Mouse (Mus musculus): Measurements from ENCODE around the gene Crybb2. TPM values are rescaled to one million over a fixed set of nuclear protein-coding genes. Genes with fewer than 3 reads are reported as not detected.

Gene Crybb2
- polyA plus RNA-seq, 1 experiment from 2014 or later = not detected

GRCm38 (mm10) chr5:113086439-113086838 lies 16.5 kb upstream of the Crybb2 start:
- Histone ChIP-seq H3K36me3 (ENCODE audit: control insufficient read depth, insufficient read depth, low read length) (peaks cover under 1% of the 10 kb centered on the region; the same call in 1 of the 2 replicates), H3K9ac (ENCODE audit: low read depth, low read length) (no peak overlapping the region), H3K4me2 (replicated peaks; ENCODE audit: low read depth, low read length) (no peak overlapping the region), H3K4me1 (ENCODE audit: control insufficient read depth, insufficient read depth, low read length) (peaks cover 7% of the 10 kb centered on the region; the same call in 1 of the 2 replicates), H3K4me3 (ENCODE audit: low read length) (no peak overlapping the region), H3K9me3 (ENCODE audit: control insufficient read depth, low read length) (0 out of 2 replicates have a peak, but pooled peaks cover 2% of the 10 kb centered on the region), H3K27me3 (ENCODE audit: control insufficient read depth, insufficient read depth, low read length) (no peaks in the 10 kb centered on the region), H3K27ac (ENCODE audit: low read depth, low read length) (no peak overlapping the region)
- no peak for ATAC-seq (ENCODE audit: low FRiP score, low TSS enrichment)
- whole genome bisulfite sequencing = 78% methylated on average over 12 of the region's 12 CpGs

- Histone ChIP-seq H3K9me3 (ENCODE audit: control insufficient read depth, low read length) (0 out of 2 replicates have a peak, but pooled peaks cover 2% of the 10 kb centered on the region), H3K27me3 (ENCODE audit: control insufficient read depth, insufficient read depth, low read length) (no peaks in the 10 kb centered on the region), H3K36me3 (ENCODE audit: control insufficient read depth, insufficient read depth, low read length) (no peaks in the 10 kb centered on the region; the same call in 1 of the 2 replicates), H3K4me2 (replicated peaks; ENCODE audit: low read depth, low read length) (no peak overlapping the region), H3K9ac (ENCODE audit: low read depth, low read length) (no peak overlapping the region), H3K27ac (ENCODE audit: low read depth, low read length) (no peak overlapping the region), H3K4me3 (ENCODE audit: low read length) (no peak overlapping the region), H3K4me1 (ENCODE audit: control insufficient read depth, insufficient read depth, low read length) (peaks cover 7% of the 10 kb centered on the region; the same call in 1 of the 2 replicates)
- no peak for ATAC-seq (ENCODE audit: low FRiP score, low TSS enrichment)
- 58% methylated on average over 2 of the region's 2 CpGs for WGBS
These were observed 16.0 kb upstream of the Crybb2 start for GRCm38 (mm10) chr5:113085931-113086330.

- Histone ChIP-seq H3K9me3 (ENCODE audit: control insufficient read depth, low read length) (0 out of 2 replicates have a peak, but pooled peaks cover 2% of the 10 kb centered on the region), H3K36me3 (ENCODE audit: control insufficient read depth, insufficient read depth, low read length) (no peaks in the 10 kb centered on the region), H3K27ac (ENCODE audit: low read depth, low read length) (no peak overlapping the region), H3K9ac (ENCODE audit: low read depth, low read length) (no peak overlapping the region), H3K4me2 (replicated peaks; ENCODE audit: low read depth, low read length) (no peak overlapping the region), H3K27me3 (ENCODE audit: control insufficient read depth, insufficient read depth, low read length) (no peaks in the 10 kb centered on the region), H3K4me1 (ENCODE audit: control insufficient read depth, insufficient read depth, low read length) (0 out of 2 replicates have a peak, but pooled peaks cover 2% of the 10 kb centered on the region), H3K4me3 (ENCODE audit: low read length) (no peak overlapping the region)
- WGBS = 93% methylated on average over 2 of the region's 2 CpGs
- no peak for ATAC-seq (ENCODE audit: low FRiP score, low TSS enrichment)
These were observed 14.4 kb upstream of the Crybb2 start for GRCm38 (mm10) chr5:113084309-113084708.

- H3K27ac ChIP-seq (ENCODE audit: low read depth, low read length) = no peak overlapping the region
- 0 out of 2 replicates have a peak, but pooled peaks have one; percentile 30 for ATAC-seq (ENCODE audit: low FRiP score, low TSS enrichment)
- H3K27me3 ChIP-seq (ENCODE audit: control insufficient read depth, insufficient read depth, low read length) = no peaks in the 10 kb centered on the region
- H3K4me3 ChIP-seq (ENCODE audit: low read length) = no peak overlapping the region
- H3K4me1 ChIP-seq (ENCODE audit: control insufficient read depth, insufficient read depth, low read length) = 0 out of 2 replicates have a peak, but pooled peaks cover 2% of the 10 kb centered on the region
- H3K36me3 ChIP-seq (ENCODE audit: control insufficient read depth, insufficient read depth, low read length) = no peaks in the 10 kb centered on the region
- no peak overlapping the region for H3K4me2 ChIP-seq (replicated peaks; ENCODE audit: low read depth, low read length)
- 43% methylated on average over 19 of the region's 19 CpGs for WGBS
- H3K9me3 ChIP-seq (ENCODE audit: control insufficient read depth, low read length) = 0 out of 2 replicates have a peak, but pooled peaks cover 2% of the 10 kb centered on the region
- no peak overlapping the region for H3K9ac ChIP-seq (ENCODE audit: low read depth, low read length)
These were observed 12.6 kb upstream of the Crybb2 start for GRCm38 (mm10) chr5:113082356-113083168.

- WGBS = 79% methylated on average over 8 of the region's 8 CpGs
- H3K4me2 ChIP-seq (replicated peaks; ENCODE audit: low read depth, low read length) = no peak within 1 kb of the TSS
- H3K4me1 ChIP-seq (ENCODE audit: control insufficient read depth, insufficient read depth, low read length) = 0 out of 2 replicates have a peak, but pooled peaks cover 2% of the 10 kb centered on the region
- H3K9ac ChIP-seq (ENCODE audit: low read depth, low read length) = no peak within 1 kb of the TSS
- no peak within 1 kb of the TSS for H3K4me3 ChIP-seq (ENCODE audit: low read length)
- no peak within 1 kb of the TSS for H3K27ac ChIP-seq (ENCODE audit: low read depth, low read length)
- no peaks in the 10 kb centered on the region for H3K36me3 ChIP-seq (ENCODE audit: control insufficient read depth, insufficient read depth, low read length)
- H3K9me3 ChIP-seq (ENCODE audit: control insufficient read depth, low read length) = 0 out of 2 replicates have a peak, but pooled peaks cover 2% of the 10 kb centered on the region
- ATAC-seq (ENCODE audit: low FRiP score, low TSS enrichment) = no peak
- no peaks in the 10 kb centered on the region for H3K27me3 ChIP-seq (ENCODE audit: control insufficient read depth, insufficient read depth, low read length)
These were observed 11.5 kb upstream of the Crybb2 start, which contains the start of gene Crybb3 for GRCm38 (mm10) chr5:113081439-113081838. Gene Crybb3 (minus strand): TSS chr5:113081584.

- Histone ChIP-seq H3K36me3 (ENCODE audit: control insufficient read depth, insufficient read depth, low read length) (no peaks in the 10 kb centered on the region), H3K27ac (ENCODE audit: low read depth, low read length) (no peak overlapping the region), H3K4me1 (ENCODE audit: control insufficient read depth, insufficient read depth, low read length) (0 out of 2 replicates have a peak, but pooled peaks cover under 1% of the 10 kb centered on the region), H3K9ac (ENCODE audit: low read depth, low read length) (no peak overlapping the region), H3K9me3 (ENCODE audit: control insufficient read depth, low read length) (0 out of 2 replicates have a peak, but pooled peaks cover 2% of the 10 kb centered on the region), H3K4me3 (ENCODE audit: low read length) (no peak overlapping the region), H3K4me2 (replicated peaks; ENCODE audit: low read depth, low read length) (no peak overlapping the region), H3K27me3 (ENCODE audit: control insufficient read depth, insufficient read depth, low read length) (no peaks in the 10 kb centered on the region)
- ATAC-seq (ENCODE audit: low FRiP score, low TSS enrichment) = no peak
- WGBS = 95% methylated on average over 9 of the region's 9 CpGs
These were observed 11.1 kb upstream of the Crybb2 start for GRCm38 (mm10) chr5:113081020-113081419.

- Histone ChIP-seq H3K4me1 (ENCODE audit: control insufficient read depth, insufficient read depth, low read length) (no peaks in the 10 kb centered on the region), H3K9me3 (ENCODE audit: control insufficient read depth, low read length) (0 out of 2 replicates have a peak, but pooled peaks cover 2% of the 10 kb centered on the region), H3K4me3 (ENCODE audit: low read length) (no peak overlapping the region), H3K9ac (ENCODE audit: low read depth, low read length) (no peak overlapping the region), H3K27ac (ENCODE audit: low read depth, low read length) (no peak overlapping the region), H3K27me3 (ENCODE audit: control insufficient read depth, insufficient read depth, low read length) (no peaks in the 10 kb centered on the region), H3K4me2 (replicated peaks; ENCODE audit: low read depth, low read length) (0 out of 2 replicates have a peak overlapping the region, but pooled peaks have one; percentile 19), H3K36me3 (ENCODE audit: control insufficient read depth, insufficient read depth, low read length) (no peaks in the 10 kb centered on the region)
- no peak for ATAC-seq (ENCODE audit: low FRiP score, low TSS enrichment)
- 23% methylated on average over 21 of the region's 21 CpGs for WGBS
These were observed 9.9 kb upstream of the Crybb2 start for GRCm38 (mm10) chr5:113079783-113080182.

- no peak overlapping the region for H3K27ac ChIP-seq (ENCODE audit: low read depth, low read length)
- 73% methylated on average over 5 of the region's 5 CpGs for WGBS
- no peak overlapping the region for H3K9ac ChIP-seq (ENCODE audit: low read depth, low read length)
- H3K4me2 ChIP-seq (replicated peaks; ENCODE audit: low read depth, low read length) = no peak overlapping the region
- H3K27me3 ChIP-seq (ENCODE audit: control insufficient read depth, insufficient read depth, low read length) = no peaks in the 10 kb centered on the region
- H3K4me1 ChIP-seq (ENCODE audit: control insufficient read depth, insufficient read depth, low read length) = no peaks in the 10 kb centered on the region
- H3K36me3 ChIP-seq (ENCODE audit: control insufficient read depth, insufficient read depth, low read length) = no peaks in the 10 kb centered on the region
- no peaks in the 10 kb centered on the region for H3K9me3 ChIP-seq (ENCODE audit: control insufficient read depth, low read length)
- no peak for ATAC-seq (ENCODE audit: low FRiP score, low TSS enrichment)
- no peak overlapping the region for H3K4me3 ChIP-seq (ENCODE audit: low read length)
These were observed 8.8 kb upstream of the Crybb2 start for GRCm38 (mm10) chr5:113078686-113079085.

- no peaks in the 10 kb centered on the region for H3K36me3 ChIP-seq (ENCODE audit: control insufficient read depth, insufficient read depth, low read length)
- H3K27me3 ChIP-seq (ENCODE audit: control insufficient read depth, insufficient read depth, low read length) = no peaks in the 10 kb centered on the region; the same call in 1 of the 2 replicates
- H3K9me3 ChIP-seq (ENCODE audit: control insufficient read depth, low read length) = no peaks in the 10 kb centered on the region
- H3K4me2 ChIP-seq (replicated peaks; ENCODE audit: low read depth, low read length) = no peak overlapping the region
- 4% methylated on average over 16 of the region's 16 CpGs for WGBS
- no peak overlapping the region for H3K9ac ChIP-seq (ENCODE audit: low read depth, low read length)
- H3K4me1 ChIP-seq (ENCODE audit: control insufficient read depth, insufficient read depth, low read length) = no peaks in the 10 kb centered on the region
- H3K4me3 ChIP-seq (ENCODE audit: low read length) = no peak overlapping the region
- ATAC-seq (ENCODE audit: low FRiP score, low TSS enrichment) = peak; percentile 53
- no peak overlapping the region for H3K27ac ChIP-seq (ENCODE audit: low read depth, low read length)
These were observed 15.6 kb downstream of the Crybb2 start for GRCm38 (mm10) chr5:113054308-113054707.
